Mouse (Mus musculus) heart, embryonic 16.5 days (tissue): Measurements from ENCODE around the gene Ppm1n. TPM values are rescaled to one million over a fixed set of nuclear protein-coding genes. Genes with fewer than 3 reads are reported as not detected.

ENCODE experiments used
- ATAC-seq: fragments of 200-750 bp; cut with Nextera tagmentation; replicated peaks from 2 replicates; pipeline ENCODE4 v1.8.0; 2017; ENCODE audit warnings: moderate number of reproducible peaks; ENCODE audit not compliant: insufficient read depth, low FRiP score; ENCODE audit errors: extremely low read depth
- H3K27ac ChIP-seq: fragments of 300-500 bp; sonication (generic); 2 replicates; pipeline ENCODE4 v1.5.1; 2014; ENCODE audit warnings: mild to moderate bottlenecking, low read length, control low read depth, moderate library complexity
- H3K27me3 ChIP-seq: fragments of 300-500 bp; sonication (generic); 2 replicates; pipeline ENCODE4 v1.6.1; 2014; ENCODE audit warnings: low read length, mixed read lengths; ENCODE audit not compliant: control insufficient read depth, insufficient read depth
- H3K36me3 ChIP-seq: fragments of 300-500 bp; sonication (generic); 2 replicates; pipeline ENCODE4 v1.6.1; 2014; ENCODE audit not compliant: control insufficient read depth, insufficient read depth
- H3K4me1 ChIP-seq: fragments of 300-500 bp; sonication (generic); 2 replicates; pipeline ENCODE4 v1.6.1; 2014; ENCODE audit warnings: low read length, mixed read lengths; ENCODE audit not compliant: control insufficient read depth, insufficient read depth
- H3K4me2 ChIP-seq: fragments of 300-500 bp; sonication (generic); 2 replicates; pipeline ENCODE4 v1.6.1; 2014; ENCODE audit warnings: low read depth, mild to moderate bottlenecking, control low read depth, low read length
- H3K4me3 ChIP-seq: fragments of 300-500 bp; sonication (generic); 2 replicates; pipeline ENCODE4 v1.5.1; 2014; ENCODE audit warnings: mild to moderate bottlenecking, control low read depth, low read length
- H3K9ac ChIP-seq: fragments of 300-500 bp; sonication (generic); 2 replicates; pipeline ENCODE4 v1.6.1; 2014; ENCODE audit warnings: low read length, control low read depth
- H3K9me3 ChIP-seq: fragments of 300-500 bp; sonication (generic); replicated peaks from 2 replicates; pipeline ENCODE4 v1.6.1; 2016; ENCODE audit warnings: low read length; ENCODE audit not compliant: control insufficient read depth
- WGBS: fragments of 180-500 bp; shearing (Covaris S2); extraction: QIAGEN DNeasy Blood & Tissue Kit; methylation state at CpG from one replicate; pipeline ENCODE4 v1.1.7; 2014; 5-methylcytosine and 5-hydroxymethylcytosine counted together
- polyA plus RNA-seq: library from polyadenylated mRNA; unstranded; fragments of >200 nt; fragmentation: Nextera tagmentation; extraction: Ambion mirVana; gene quantifications from 2 replicates; pipeline ENCODE4 v1.2.1, GENCODE M21; 2015

Gene Ppm1n
- polyA plus RNA-seq, 1 experiment from 2014 or later, result 0.11 TPM

- Histone ChIP-seq H3K9ac (no peak overlapping the region), H3K4me3 (no peak overlapping the region), H3K4me1 (no peaks in the 10 kb centered on the region), H3K36me3 (peaks cover 12% of the 10 kb centered on the region), H3K27ac (no peak overlapping the region), H3K4me2 (no peak overlapping the region), H3K9me3 (no peaks in the 10 kb centered on the region), H3K27me3 (no peaks in the 10 kb centered on the region)
- WGBS, result 87% methylated on average over 1 of the region's 1 CpGs
- ATAC-seq, result no peak
Observed at GRCm38 (mm10) chr7:19246855-19247254, 33.0 kb downstream of the Ppm1n start.

DNA sequence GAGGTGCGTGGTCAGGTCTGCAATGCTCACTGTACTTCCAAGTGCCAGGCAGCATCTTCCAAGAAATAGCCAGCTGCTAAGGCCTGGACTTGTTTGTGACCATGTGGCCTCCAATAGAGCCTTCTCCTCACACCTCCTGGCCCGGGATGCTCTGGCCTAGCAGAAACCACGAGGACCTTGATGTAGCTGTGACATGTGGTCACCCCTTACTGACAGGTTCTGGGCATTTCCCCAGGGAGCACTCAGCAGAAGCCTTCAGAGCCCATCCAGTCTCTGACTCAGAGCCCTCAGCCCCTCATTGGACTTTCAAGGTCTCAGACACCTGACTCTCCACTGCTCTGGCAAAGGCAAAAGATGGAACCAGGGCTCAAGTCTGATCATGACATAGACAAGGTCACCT is 34.8 kb downstream of the Ppm1n start:
- Histone ChIP-seq H3K4me1 (no peaks in the 10 kb centered on the region), H3K9ac (no peak overlapping the region), H3K36me3 (peaks cover 12% of the 10 kb centered on the region), H3K4me3 (no peak overlapping the region), H3K27ac (no peak overlapping the region), H3K9me3 (no peaks in the 10 kb centered on the region), H3K4me2 (no peak overlapping the region), H3K27me3 (no peaks in the 10 kb centered on the region)
- ATAC-seq, result no peak
- 69% methylated on average over 3 of the region's 3 CpGs for WGBS

DNA sequence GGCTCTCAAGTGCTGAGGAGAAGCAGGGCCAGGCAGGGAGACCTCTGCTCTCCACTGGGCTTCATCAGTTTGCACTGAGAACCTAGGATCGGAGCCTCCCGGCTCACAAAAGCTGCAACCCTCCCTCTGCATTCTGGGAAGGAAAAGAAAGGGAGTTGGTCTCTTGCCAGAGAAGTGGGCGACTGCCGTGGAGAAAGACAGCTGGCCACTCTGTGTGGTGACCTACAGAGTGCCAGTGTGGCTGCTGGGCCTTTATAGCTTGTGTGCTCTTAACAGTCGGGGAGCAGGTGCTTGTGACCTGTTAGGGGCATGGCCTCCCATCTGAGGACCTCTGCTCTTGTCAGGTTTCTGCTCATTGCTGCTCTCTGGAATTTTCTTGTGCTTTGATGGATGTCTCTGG is 36.0 kb downstream of the Ppm1n start:
- WGBS, result 59% methylated on average over 5 of the region's 5 CpGs
- no peak overlapping the region for H3K9ac ChIP-seq

GRCm38 (mm10) chr7:19242005-19242404 is 37.9 kb downstream of the Ppm1n start:
- Histone ChIP-seq H3K36me3 (peaks cover 10% of the 10 kb centered on the region), H3K27ac (no peak overlapping the region), H3K27me3 (no peaks in the 10 kb centered on the region), H3K4me1 (peaks cover 23% of the 10 kb centered on the region), H3K4me3 (no peak overlapping the region), H3K9ac (no peak overlapping the region), H3K9me3 (no peaks in the 10 kb centered on the region), H3K4me2 (no peak overlapping the region)
- no peak for ATAC-seq
- WGBS, result 90% methylated on average over 1 of the region's 1 CpGs

More for the DNA sequence above, 36.0 kb downstream of the Ppm1n start:
- ATAC-seq, result no peak
- Histone ChIP-seq H3K27me3 (no peaks in the 10 kb centered on the region), H3K9me3 (no peaks in the 10 kb centered on the region), H3K36me3 (peaks cover 12% of the 10 kb centered on the region), H3K4me3 (no peak overlapping the region), H3K27ac (no peak overlapping the region), H3K4me1 (peaks cover 10% of the 10 kb centered on the region), H3K4me2 (no peak overlapping the region)

- peaks cover 33% of the 10 kb centered on the region for H3K4me1 ChIP-seq
- no peaks in the 10 kb centered on the region for H3K27me3 ChIP-seq
- H3K36me3 ChIP-seq, result peaks cover 10% of the 10 kb centered on the region
- no peak overlapping the region for H3K4me3 ChIP-seq
- H3K4me2 ChIP-seq, result no peak overlapping the region
- no peak overlapping the region for H3K9ac ChIP-seq
- H3K9me3 ChIP-seq, result no peaks in the 10 kb centered on the region
- WGBS, result 90% methylated on average over 8 of the region's 8 CpGs
- ATAC-seq, result no peak
- no peak overlapping the region for H3K27ac ChIP-seq
Observed at GRCm38 (mm10) chr7:19240905-19241463, 38.9 kb downstream of the Ppm1n start.

DNA sequence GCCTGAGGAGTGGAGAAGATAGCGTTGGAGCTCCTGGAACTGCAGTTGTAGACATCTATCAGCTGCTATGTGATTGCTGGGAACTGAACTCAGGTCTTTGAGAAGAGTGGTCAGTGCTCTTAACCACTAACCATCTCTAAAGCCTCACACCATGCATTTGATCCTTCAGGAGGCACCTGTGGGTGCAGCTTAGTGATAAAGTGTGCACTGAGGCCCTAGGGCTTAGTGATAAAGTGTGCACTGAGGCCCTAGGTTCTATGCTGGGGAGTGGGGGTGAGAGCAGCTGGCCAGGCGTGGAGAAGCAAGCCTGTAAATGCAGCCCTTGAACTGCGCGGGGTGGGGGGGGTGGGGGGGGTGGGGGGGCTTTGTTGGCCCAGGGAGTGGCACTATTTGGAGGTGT is 39.9 kb downstream of the Ppm1n start:
- Histone ChIP-seq H3K4me2 (no peak overlapping the region), H3K27me3 (no peaks in the 10 kb centered on the region), H3K27ac (0 out of 2 replicates have a peak overlapping the region, but pooled peaks have one; percentile 19), H3K36me3 (peaks cover under 1% of the 10 kb centered on the region), H3K9ac (peak overlapping the region; percentile 21; the same call in 1 of the 2 replicates), H3K4me1 (peaks cover 43% of the 10 kb centered on the region), H3K4me3 (no peak overlapping the region), H3K9me3 (no peaks in the 10 kb centered on the region)
- 68% methylated on average over 4 of the region's 4 CpGs for WGBS
- ATAC-seq, result no peak

DNA sequence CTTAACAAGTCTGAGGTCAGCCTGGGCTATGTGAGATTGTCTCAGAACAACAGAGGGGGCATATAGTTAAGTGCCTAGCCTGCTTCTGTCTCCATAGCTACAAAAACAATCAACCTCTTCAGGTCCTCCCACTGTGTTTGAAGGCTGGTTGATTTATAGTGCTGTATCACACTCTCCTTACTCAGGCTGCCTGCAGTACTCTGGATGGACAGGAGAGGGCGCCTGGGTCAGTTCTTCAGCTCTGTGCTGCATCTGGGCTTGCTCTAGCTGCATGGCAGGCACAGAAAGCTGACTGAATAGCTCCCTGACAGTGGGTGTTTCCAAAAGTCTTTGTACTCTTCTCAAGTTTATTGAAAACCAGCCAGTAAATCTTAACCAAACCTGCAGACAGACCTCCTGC is 40.4 kb downstream of the Ppm1n start:
- H3K4me1 ChIP-seq, result peaks cover 45% of the 10 kb centered on the region
- H3K9me3 ChIP-seq, result no peaks in the 10 kb centered on the region
- H3K27ac ChIP-seq, result peak overlapping the region; percentile 94
- H3K9ac ChIP-seq, result peak overlapping the region; percentile 21; the same call in 1 of the 2 replicates
- no peaks in the 10 kb centered on the region for H3K27me3 ChIP-seq
- no peak overlapping the region for H3K4me2 ChIP-seq
- 0% methylated on average over 1 of the region's 1 CpGs for WGBS
- no peak overlapping the region for H3K4me3 ChIP-seq
- peak; percentile 76 for ATAC-seq
- no peaks in the 10 kb centered on the region for H3K36me3 ChIP-seq

GRCm38 (mm10) chr7:19238344-19238743 is 41.5 kb downstream of the Ppm1n start:
- Histone ChIP-seq H3K36me3 (no peaks in the 10 kb centered on the region), H3K4me3 (no peak overlapping the region), H3K4me1 (peaks cover 45% of the 10 kb centered on the region), H3K9me3 (no peaks in the 10 kb centered on the region), H3K27me3 (no peaks in the 10 kb centered on the region), H3K27ac (peak overlapping the region; percentile 94), H3K9ac (peak overlapping the region; percentile 50), H3K4me2 (peak overlapping the region; percentile 41; the same call in 1 of the 2 replicates)
- 0 out of 2 replicates have a peak, but pooled peaks have one; percentile 30 for ATAC-seq
- WGBS, result 57% methylated on average over 4 of the region's 4 CpGs

- H3K9ac ChIP-seq, result peak overlapping the region; percentile 34
- peak overlapping the region; percentile 16; the same call in 1 of the 2 replicates for H3K4me2 ChIP-seq
- no peak for ATAC-seq
- H3K4me1 ChIP-seq, result peaks cover 51% of the 10 kb centered on the region
- H3K27ac ChIP-seq, result peak overlapping the region; percentile 84
- H3K27me3 ChIP-seq, result no peaks in the 10 kb centered on the region
- no peak overlapping the region for H3K4me3 ChIP-seq
- no peaks in the 10 kb centered on the region for H3K36me3 ChIP-seq
- H3K9me3 ChIP-seq, result no peaks in the 10 kb centered on the region
- 49% methylated on average over 2 of the region's 2 CpGs for WGBS
Observed at GRCm38 (mm10) chr7:19236411-19236810, 43.5 kb downstream of the Ppm1n start.
